Mouse (Mus musculus): Measurements from ENCODE around the gene Ppy.

- TF ChIP-seq CTCF (IDR thresholded peaks at IDR 0.05; ENCODE audit: borderline replicate concordance, insufficient read depth, low read depth, low read length) (peak; percentile 39; the same call in 1 of the 2 replicates), POLR2A (IDR thresholded peaks at IDR 0.05; ENCODE audit: borderline replicate concordance, insufficient read depth, low read length) (no peak)
Measured at GRCm38 (mm10) chr11:102068969-102069368, 32.1 kb downstream of the Ppy start.
